Comparison of ENCODE assay signal across 10 mouse cellular contexts in genomic region chr2:131036757-131037156, GRCm38 (mm10).
"Had no signal": no experiment of that assay in that cellular context is flagged by ENCODE, and none has a peak within 500 bp of the region (broad histone marks: within the 10 kb centered on the region; RNA-seq: fewer than 3 reads in every experiment).

No protein-coding gene starts in this region.

- H3K4me3 ChIP-seq: intestine, embryonic 15.5 days; kidney, embryonic 15.5 days; limb, embryonic 12.5 days; liver, embryonic 13.5 days; neural tube, embryonic 15.5 days had no signal

- H3K36me3 ChIP-seq: intestine, embryonic 15.5 days; kidney, embryonic 15.5 days; limb, embryonic 12.5 days; liver, embryonic 13.5 days; neural tube, embryonic 15.5 days had no signal

- H3K9ac ChIP-seq: intestine, embryonic 15.5 days; kidney, embryonic 15.5 days; liver, embryonic 13.5 days; liver, postnatal 0 days; neural tube, embryonic 15.5 days had no signal

- H3K27ac ChIP-seq: intestine, embryonic 15.5 days; kidney, embryonic 15.5 days; limb, embryonic 12.5 days; liver, embryonic 13.5 days; neural tube, embryonic 15.5 days; stomach, postnatal 0 days had no signal

- DNase-seq: kidney, postnatal 25 days; liver; liver, embryonic 13.5 days; liver, postnatal 0 days had no signal

- H3K4me2 ChIP-seq: intestine, embryonic 15.5 days; kidney, embryonic 15.5 days; limb, embryonic 12.5 days; liver, embryonic 13.5 days; midbrain, embryonic 11.5 days; neural tube, embryonic 15.5 days had no signal

- H3K9me3 ChIP-seq: intestine, embryonic 15.5 days; kidney, embryonic 15.5 days; limb, embryonic 12.5 days; neural tube, embryonic 15.5 days had no signal

- ATAC-seq: intestine, embryonic 15.5 days; liver, postnatal 0 days had no signal
